Mouse (Mus musculus) C2C12 (cell line): ENCODE measurements around the gene Tenm2. TPM values are rescaled to one million over a fixed set of nuclear protein-coding genes. Genes with fewer than 3 reads are reported as not detected.

Source experiments
- H3K27me3 ChIP-seq: one replicate; pipeline ENCODE4 v1.6.1; 2011; ENCODE audit not compliant: control insufficient read depth, insufficient read depth, insufficient read length
- H3K36me3 ChIP-seq: one replicate; pipeline ENCODE4 v1.6.1; 2011; ENCODE audit not compliant: control insufficient read depth, insufficient read depth
- H3K4me3 ChIP-seq: one replicate; pipeline ENCODE4 v1.5.1; 2011; ENCODE audit warnings: mild to moderate bottlenecking, control low read depth; ENCODE audit not compliant: poor library complexity, insufficient read depth, severe bottlenecking
- H3K79me2 ChIP-seq: one replicate; pipeline ENCODE4 v1.6.1; 2011; ENCODE audit not compliant: control insufficient read depth, insufficient read depth
- H3K79me3 ChIP-seq: one replicate; pipeline ENCODE4 v1.6.1; 2011; ENCODE audit warnings: low read depth, control low read depth
- H3ac ChIP-seq: one replicate; pipeline ENCODE3; 2011; ENCODE audit warnings: low read depth; ENCODE audit not compliant: control insufficient read depth, insufficient read length
- CEBPB ChIP-seq: IDR thresholded peaks from one replicate; pipeline ENCODE4 v1.6.1; 2011; ENCODE audit warnings: low read depth, mild to moderate bottlenecking, control low read depth, moderate library complexity
- CTCF ChIP-seq: IDR thresholded peaks from one replicate; pipeline ENCODE4 v1.5.1; 2011; ENCODE audit not compliant: control insufficient read depth, insufficient read depth, insufficient read length
- FOSL1 ChIP-seq: IDR thresholded peaks from one replicate; pipeline ENCODE4 v1.8.0; 2011; ENCODE audit warnings: mild to moderate bottlenecking, low read length; ENCODE audit not compliant: poor library complexity, insufficient read depth, severe bottlenecking
- MAX ChIP-seq: IDR thresholded peaks from one replicate; pipeline ENCODE4 v1.6.1; 2011; ENCODE audit warnings: mild to moderate bottlenecking, control low read depth
- MYOD1 ChIP-seq: IDR thresholded peaks from one replicate; pipeline ENCODE4 v1.6.1; 2011; ENCODE audit warnings: low read depth; ENCODE audit not compliant: control insufficient read depth, insufficient read length
- MYOG ChIP-seq: IDR thresholded peaks from one replicate; pipeline ENCODE4 v1.6.1; 2011; ENCODE audit not compliant: control insufficient read depth, insufficient read length; ENCODE audit errors: extremely low read depth
- USF1 ChIP-seq: IDR thresholded peaks from one replicate; pipeline ENCODE4 v1.6.1; 2011; ENCODE audit warnings: low read depth, mild to moderate bottlenecking, control low read depth, moderate library complexity
- polyA plus RNA-seq: library from polyadenylated mRNA; unstranded; fragments of >200 nt; fragmentation: generic; extraction: Trizol; gene quantifications from one replicate; pipeline ENCODE4 v1.2.1, GENCODE M21; 2012; ENCODE audit warnings: missing spikeins

Tenm2 gene
- polyA plus RNA-seq, 1 experiment: not detected

DNA sequence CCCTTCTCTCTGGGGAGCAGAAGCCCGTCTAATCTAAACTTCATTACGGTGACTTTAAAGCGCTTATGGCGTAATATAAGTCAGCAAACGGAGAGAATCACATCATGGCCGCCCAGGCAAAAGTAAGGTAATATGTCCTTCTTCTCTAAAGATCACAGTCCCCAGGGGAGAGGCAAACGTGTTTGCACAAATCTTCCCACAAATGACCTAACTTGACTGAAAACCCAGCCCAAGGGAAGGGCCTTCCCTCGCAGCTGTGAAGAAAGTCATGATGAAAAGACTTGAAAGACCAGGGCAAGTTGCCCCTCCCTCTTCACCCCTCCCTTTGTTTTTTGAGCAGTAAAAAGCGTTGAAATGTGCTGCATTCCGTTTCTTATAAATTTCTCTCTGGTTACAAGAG, 971.9 kb downstream of the Tenm2 start:
- Histone ChIP-seq H3K79me2 (no peaks in the 10 kb centered on the region), H3K4me3 (no peak overlapping the region), H3K27me3 (no peaks in the 10 kb centered on the region), H3ac (no peak overlapping the region), H3K79me3 (no peaks in the 10 kb centered on the region), H3K36me3 (no peaks in the 10 kb centered on the region)
- TF ChIP-seq FOSL1: no peak
- TF ChIP-seq MYOD1: no peak
- TF ChIP-seq MYOG: no peak
- TF ChIP-seq MAX: no peak
- no peak for TF ChIP-seq CTCF
- no peak for TF ChIP-seq CEBPB
- TF ChIP-seq USF1: no peak

DNA sequence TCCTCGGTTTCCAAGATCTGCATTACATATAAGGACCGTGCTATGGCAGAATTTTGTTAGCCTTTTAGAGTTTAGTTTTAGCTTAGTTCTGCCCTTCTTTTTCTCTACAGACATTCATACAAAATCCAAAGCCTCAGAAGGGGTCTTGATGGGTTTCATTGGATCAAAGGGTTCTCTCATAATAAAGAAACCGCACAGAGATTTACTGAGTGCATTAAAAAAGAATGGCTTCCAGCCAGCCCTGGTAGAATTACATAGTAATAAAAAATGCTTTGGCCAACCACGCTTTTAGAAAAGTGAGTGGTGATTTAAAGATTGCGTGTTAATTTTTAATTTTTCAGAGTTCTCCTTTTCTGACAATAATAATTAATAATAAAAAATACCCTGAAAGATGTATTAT, 978.6 kb downstream of the Tenm2 start:
- Histone ChIP-seq H3K27me3 (no peaks in the 10 kb centered on the region), H3K79me3 (no peaks in the 10 kb centered on the region), H3K4me3 (no peak overlapping the region), H3K79me2 (no peaks in the 10 kb centered on the region), H3ac (no peak overlapping the region), H3K36me3 (no peaks in the 10 kb centered on the region)
- TF ChIP-seq USF1 (no peak), FOSL1 (no peak), MYOG (no peak), CEBPB (no peak), CTCF (no peak), MYOD1 (no peak), MAX (no peak)

DNA sequence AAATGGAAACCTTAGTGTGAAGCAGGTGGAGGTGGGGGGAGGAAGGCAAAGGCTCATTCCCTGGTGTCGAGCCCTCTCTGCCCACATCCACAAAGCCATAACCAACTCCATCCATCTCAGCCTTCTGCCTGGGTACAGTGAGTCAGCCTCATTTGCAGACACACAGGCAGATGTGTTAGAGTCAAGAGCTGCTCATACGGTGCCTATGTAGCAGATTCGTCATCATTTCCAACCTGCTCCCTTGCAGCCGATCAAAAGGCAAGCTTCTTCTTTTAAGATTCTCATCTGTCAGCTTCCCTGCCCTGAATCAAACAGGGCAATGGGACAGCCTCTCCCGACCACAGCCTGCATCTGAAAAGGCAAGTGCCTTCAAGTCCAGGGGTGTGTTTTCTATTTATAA, 979.0 kb downstream of the Tenm2 start:
- H3ac ChIP-seq: no peak overlapping the region
- no peak for TF ChIP-seq CTCF
- TF ChIP-seq FOSL1: no peak
- no peak for TF ChIP-seq CEBPB
- no peak for TF ChIP-seq MYOD1
- TF ChIP-seq MAX: no peak
- TF ChIP-seq MYOG: no peak
- TF ChIP-seq USF1: no peak
- no peaks in the 10 kb centered on the region for H3K36me3 ChIP-seq
- no peak overlapping the region for H3K4me3 ChIP-seq
- no peaks in the 10 kb centered on the region for H3K79me3 ChIP-seq
- H3K27me3 ChIP-seq: no peaks in the 10 kb centered on the region
- no peaks in the 10 kb centered on the region for H3K79me2 ChIP-seq

DNA sequence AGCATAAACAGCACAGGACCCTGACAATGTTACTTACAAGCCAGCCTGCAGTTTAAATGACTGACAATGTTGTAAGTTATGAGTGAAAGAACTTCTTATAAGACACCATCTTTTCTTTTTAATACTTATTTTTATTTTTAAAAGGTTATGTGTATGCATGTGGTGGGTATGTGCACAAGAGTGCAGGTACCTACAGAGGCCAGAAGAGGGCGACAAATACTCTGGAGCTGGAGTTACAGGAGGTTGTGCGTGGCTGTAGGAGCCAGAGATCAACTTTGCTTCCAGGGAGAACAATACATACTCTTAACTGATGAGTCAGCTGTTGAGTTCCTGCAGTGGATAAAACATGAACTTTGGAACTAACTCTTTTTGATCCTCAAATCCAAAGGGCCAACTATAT, 981.7 kb downstream of the Tenm2 start:
- Histone ChIP-seq H3K79me3 (no peaks in the 10 kb centered on the region), H3K4me3 (no peak overlapping the region), H3K79me2 (no peaks in the 10 kb centered on the region), H3K27me3 (no peaks in the 10 kb centered on the region), H3K36me3 (no peaks in the 10 kb centered on the region), H3ac (no peak overlapping the region)
- TF ChIP-seq USF1: no peak
- no peak for TF ChIP-seq CTCF
- TF ChIP-seq MYOD1: no peak
- TF ChIP-seq CEBPB: no peak
- no peak for TF ChIP-seq FOSL1
- no peak for TF ChIP-seq MAX
- TF ChIP-seq MYOG: no peak

DNA sequence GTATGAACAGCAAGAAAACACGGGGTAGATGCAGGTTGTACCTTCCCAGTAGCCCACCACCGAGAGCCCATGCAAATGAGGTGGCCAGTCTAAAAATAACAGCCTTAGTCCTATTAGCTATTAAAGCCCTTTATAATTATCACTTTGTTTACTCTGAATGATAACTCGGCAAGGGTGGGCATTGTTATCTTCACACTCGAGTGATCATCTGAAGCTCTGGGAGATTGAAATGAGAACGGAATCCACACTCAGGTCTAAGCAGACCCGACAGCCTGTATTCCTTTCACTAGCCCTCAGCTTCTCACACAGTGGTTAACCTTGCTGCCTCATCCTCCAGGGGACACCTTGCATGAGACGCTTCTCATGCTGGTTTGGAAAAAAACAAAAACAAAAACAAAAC, 985.7 kb downstream of the Tenm2 start:
- H3K27me3 ChIP-seq: no peaks in the 10 kb centered on the region
- H3K4me3 ChIP-seq: no peak overlapping the region
- no peak overlapping the region for H3ac ChIP-seq
- no peak for TF ChIP-seq MYOD1
- no peak for TF ChIP-seq MAX
- TF ChIP-seq CTCF: no peak
- H3K79me3 ChIP-seq: no peaks in the 10 kb centered on the region
- no peaks in the 10 kb centered on the region for H3K79me2 ChIP-seq
- no peaks in the 10 kb centered on the region for H3K36me3 ChIP-seq

DNA sequence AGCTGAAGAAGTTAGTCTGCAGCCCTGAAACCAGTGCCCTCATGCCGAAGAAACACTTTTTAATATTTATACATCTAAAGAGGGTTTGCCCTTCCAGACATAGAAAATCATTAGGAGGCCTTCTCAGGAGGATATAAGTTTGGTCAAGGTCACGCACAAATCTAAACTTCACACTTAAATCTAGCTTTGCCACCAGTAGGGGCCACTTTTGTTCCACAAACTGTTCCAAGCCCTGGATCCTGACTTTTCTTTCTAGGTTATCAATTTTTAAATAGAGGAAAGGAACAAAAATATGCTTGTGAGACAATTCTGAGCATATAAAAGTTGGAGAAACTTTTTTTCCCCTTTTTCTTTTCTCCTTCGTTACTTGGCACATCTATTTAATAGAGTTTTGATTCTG, 989.6 kb downstream of the Tenm2 start:
- no peaks in the 10 kb centered on the region for H3K79me2 ChIP-seq

More for the DNA sequence above, 989.6 kb downstream of the Tenm2 start:
- H3K4me3 ChIP-seq: no peak overlapping the region
- TF ChIP-seq CTCF (no peak), CEBPB (no peak), MYOG (no peak), FOSL1 (no peak), USF1 (no peak), MYOD1 (no peak), MAX (no peak)
- H3ac ChIP-seq: no peak overlapping the region
- H3K79me3 ChIP-seq: no peaks in the 10 kb centered on the region
- H3K36me3 ChIP-seq: no peaks in the 10 kb centered on the region
- no peaks in the 10 kb centered on the region for H3K27me3 ChIP-seq
